Mouse (Mus musculus) left cerebral cortex, postnatal 4 days (tissue): ENCODE data around the gene Cdh23. TPM values are rescaled to one million over a fixed set of nuclear protein-coding genes. Genes with fewer than 3 reads are reported as not detected.

ENCODE experiments used
- DNase-seq: peaks from one replicate; pipeline ENCODE4 v3.0.0-alpha.2; 2022
- intact Hi-C: fragments of 180-260 bp; cut with DNase I; formaldehyde crosslinking; loops from one replicate; pipeline ENCODE4 v1.15.1; 2025
- total RNA-seq, 2 experiments: library from RNA; stranded (reverse); gene quantifications; 2 replicates each; pipeline ENCODE4 v1.2.3; 2021

Gene Cdh23
- total RNA-seq, 2 experiments from 2014 or later: 1.3 to 1.8 TPM

DNA sequence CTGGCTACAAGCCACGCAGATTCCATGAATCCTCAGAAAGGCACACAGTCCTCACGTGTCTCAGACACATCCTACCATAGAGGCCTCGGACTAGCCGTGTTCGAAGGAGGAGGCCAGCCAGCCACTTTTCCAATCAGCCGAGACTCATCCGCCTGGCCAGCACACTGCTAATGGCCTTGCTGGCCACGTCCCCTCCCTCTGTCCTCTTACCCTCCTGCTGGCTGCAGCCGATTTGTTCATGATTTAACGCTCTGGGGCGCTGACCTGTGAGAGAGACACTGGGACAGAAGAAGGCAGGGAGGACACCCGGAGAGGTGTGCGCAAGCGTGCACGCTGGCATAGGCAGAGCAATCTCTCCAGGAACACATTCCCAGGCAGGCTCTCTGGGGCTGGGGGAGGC lies 115.6 kb downstream of the Cdh23 start:
- DNase-seq: no peak
- intact Hi-C loops: no loop called here

DNA sequence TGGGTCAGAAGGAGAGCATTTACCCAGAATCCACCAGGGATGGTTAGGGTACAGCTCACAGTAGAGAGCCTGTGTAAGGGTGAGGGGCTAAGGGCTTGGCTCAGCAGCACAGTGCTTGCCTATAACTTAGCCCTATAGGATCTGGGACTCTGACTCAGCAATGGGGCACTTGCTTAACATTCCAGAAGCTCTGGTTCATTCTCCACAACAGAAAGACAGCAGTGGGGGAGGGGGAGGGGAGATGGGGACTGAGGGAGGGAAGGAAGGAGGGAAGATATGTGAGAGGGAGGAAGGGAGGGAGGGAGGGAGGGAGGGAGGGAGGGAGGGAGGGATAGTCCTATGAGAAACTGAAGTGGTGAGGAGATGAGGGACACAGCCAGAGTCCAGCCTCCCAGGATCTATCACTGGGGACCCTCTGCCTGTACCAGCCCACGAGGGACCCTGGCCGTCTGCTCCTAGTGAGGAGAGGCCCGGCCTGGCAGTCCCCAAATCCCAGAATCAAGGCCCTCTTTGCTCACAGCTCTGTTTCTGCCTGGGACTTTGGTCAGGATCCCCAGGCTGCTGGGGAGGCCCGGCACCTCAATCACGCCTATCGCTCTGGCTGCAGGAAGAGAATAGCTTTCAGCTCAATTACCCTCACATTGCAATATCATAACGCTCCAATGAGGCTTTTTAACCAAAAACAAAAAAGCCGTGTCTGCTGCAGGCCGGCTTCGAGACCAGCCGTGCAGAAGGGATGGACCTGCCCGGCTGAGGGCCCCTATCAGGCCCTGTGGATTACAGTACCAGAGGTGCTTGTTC lies 117.4 kb downstream of the Cdh23 start:
- intact Hi-C loops: no loop called here
- no peak for DNase-seq

DNA sequence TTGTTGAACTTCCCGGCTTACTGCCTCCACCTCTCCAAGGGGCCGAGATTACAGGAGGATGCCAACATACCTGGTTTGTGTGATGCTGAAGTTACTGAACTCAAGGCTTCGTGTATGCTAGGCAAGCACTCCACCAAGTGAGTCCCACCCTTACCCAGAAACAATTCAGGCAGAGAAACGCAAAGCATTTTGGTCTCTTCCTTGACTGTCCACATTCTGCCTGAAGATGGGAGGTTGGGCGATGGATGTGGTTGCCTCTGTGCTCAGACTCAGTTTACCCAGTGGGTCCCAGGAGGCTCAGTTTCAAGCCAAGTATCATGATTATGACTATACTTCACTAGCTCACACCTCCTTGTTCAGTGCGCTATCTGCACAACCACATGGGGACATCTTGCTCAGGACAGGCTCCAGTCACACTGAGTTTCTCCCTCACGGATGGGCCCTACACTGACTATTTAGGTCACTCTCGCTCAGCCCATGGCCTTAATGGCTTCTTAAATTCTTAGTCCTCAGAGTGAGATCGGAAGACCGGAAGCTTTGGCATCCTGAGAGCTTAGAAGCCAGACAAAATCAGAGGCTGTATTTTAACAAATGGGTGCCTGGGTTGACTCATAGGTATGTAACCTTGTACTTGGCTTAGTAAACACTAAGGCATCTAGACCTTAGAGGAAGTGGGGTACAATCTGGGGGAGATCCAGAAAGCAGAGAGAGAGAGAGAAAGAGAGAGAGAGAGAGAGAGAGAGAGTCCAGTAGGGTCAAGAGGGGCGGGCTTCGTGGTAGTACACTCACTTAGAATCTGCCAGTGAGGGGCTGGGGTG lies 118.2 kb downstream of the Cdh23 start:
- intact Hi-C loops: no loop called here
- DNase-seq: no peak

DNA sequence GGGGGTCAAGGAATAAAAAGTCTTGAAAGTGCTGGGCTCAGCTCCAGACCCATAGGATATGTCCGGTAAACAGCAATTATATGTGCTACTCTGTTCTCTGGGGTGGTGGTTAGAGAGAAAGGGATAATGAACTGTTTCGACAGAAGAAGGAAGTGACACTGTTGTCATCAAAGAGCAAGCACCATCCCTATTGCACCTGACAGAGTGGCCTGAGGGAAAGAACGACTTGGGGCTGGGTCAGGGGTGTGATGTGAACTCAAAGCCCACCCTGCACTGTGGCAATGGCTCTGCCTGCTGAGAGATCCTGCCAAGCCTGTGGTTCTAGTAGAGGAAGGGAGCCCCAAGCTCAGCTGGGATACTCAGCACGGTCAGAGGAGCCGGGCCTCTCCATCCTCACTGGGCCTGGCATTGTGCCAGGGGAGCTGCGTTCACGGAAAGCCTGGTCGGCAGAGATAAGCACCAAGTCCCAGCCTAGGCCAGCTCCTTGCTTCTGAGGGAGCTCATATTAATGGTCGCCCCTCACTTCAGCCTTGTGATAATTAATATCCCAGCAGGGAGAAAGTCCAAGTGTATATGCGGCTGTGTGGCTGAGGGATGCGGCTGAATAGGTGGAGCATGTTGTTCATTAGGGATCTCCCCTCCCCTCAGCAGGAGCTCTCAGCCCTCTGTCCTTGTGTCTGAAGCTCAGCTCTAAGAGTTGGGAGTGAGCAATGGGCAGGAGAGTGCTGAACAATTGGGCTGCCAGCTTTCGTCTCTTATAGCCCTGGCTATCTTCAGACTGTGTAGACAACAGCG lies 119.0 kb downstream of the Cdh23 start:
- intact Hi-C loops: no loop called here
- DNase-seq: peak; percentile 45

DNA sequence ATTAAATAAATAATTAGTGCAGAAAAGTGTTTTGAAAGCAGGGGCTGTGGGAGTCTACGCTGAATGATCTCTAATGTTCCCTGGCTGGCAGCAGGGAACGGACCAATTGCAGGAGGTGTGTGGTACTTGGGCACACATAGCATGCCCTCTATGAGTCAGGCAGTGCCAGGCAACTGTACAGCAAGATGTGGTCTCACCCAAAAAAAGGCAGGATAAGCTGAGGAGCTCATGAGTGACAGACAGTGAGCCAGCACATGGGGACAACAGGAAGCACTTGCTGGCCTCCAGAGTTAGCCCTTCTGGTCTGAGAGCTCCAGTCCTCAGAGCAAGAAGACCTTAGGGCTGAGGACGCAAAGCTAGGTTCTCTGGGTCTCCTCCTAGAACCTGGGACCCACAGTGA lies 121.4 kb downstream of the Cdh23 start:
- DNase-seq: no peak
- intact Hi-C loops: no loop called here

DNA sequence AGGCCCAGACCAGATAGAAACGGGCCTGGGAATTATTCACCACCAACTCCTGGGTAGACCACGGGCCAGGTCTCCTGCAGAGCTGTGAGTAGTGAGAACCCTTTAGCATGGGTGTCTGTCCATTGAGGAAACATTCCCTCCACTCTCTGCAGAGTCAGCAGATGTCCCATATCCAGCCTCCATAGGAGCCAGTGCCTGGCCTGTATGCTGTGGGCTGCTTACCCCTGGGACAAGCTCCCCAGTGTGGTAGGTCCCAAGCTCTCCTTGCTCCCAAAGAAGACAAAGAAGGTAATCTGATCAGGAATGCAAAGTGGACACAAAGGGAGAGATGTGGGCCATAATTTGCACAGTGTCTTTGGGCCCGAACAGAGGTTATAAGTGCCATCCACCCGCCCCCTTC lies 124.8 kb downstream of the Cdh23 start:
- DNase-seq: no peak
- intact Hi-C loops: no loop called here

DNA sequence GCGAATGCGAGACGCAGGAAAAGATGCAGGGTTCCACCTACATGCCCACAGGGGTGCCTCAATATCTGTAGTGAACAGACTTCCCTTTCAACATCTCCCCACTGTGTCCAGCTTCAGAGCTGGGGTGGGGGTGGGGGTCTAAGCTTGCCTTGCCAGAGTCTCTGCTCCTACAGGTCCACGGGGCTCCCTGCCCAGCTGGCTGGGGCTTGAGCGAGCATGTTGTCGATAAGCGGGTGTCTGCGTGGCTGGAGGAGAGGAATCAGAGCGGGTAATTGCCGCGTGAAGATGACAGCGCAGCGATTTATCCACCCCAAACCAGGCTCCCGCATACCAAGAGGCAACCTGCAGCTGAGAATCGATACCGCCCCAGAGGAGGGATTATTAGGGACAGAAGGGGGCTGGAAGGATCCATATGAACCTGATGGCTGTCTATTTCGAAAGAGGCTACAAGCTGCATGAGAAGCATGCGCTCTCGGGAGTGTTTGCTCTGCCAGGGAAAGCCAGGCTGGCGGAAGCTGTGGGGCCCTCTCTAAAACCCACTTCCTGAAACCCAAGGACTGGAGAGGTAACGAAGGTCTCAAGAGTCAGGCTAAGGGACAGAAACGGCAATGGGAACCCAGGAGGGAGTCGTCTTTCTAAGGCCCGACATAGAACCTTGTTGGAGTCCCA lies 129.8 kb downstream of the Cdh23 start:
- intact Hi-C loops: no loop called here
- no peak for DNase-seq

DNA sequence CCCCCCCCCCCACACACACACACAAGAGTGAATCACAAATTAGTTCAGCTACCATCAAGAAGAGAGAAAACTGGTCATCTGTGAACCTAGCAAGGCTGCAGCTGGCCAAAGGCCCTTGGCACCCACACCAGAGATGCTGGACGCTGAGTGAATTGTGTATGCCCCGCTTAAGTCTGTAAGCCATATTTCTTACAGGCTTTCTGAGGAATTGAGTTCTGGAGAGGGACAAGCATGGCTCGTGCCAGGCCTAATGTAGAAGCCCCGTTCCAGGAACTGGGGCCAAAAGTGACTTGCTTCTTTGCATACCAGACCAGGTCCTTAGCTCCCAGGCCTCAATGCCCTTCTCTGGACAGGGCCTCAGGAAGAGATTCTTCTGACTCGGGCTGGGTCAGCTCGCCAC lies 132.2 kb downstream of the Cdh23 start:
- DNase-seq: peak; percentile 47
- intact Hi-C loops: no loop called here

DNA sequence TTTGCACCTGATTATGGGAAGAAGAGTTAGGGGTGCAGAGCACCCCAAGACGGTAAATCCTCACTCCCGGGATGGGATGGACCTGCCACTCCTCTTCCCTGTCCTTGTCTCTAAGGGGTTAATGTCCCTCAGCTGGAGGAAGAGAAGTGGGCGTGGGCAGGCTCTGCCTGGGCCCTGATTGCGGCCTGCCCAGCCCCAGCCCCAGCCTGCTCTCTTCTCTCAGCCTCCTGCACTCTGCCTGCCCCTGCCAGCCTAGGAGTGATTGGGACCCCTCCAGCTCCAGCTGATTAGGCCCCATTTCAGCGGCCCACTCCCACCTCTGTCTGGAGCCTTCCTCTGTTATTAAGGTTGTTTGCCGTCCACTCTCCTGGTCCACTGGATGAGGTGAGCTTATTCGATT lies 133.3 kb downstream of the Cdh23 start:
- intact Hi-C loops: no loop called here
- DNase-seq: no peak

DNA sequence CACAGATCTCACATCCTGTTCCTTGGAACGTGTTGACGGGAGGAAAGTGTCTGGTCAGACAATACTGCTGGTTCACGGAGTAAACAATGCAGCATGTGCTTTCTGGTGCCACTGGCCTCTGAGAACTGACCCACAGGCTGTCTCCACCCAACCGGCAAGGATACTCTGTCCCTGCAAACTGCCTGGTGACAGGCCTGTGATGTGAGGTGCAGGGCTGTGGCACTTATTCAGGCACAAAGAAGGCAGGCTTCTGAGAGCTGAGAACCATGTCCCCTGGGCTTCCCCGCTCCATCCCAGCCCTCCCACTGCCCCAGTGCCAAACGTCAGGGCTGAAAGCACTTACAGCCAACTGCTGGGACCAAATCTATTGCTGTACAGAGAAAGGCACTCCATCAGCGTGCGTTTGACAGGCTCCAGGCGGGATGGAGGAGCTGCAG lies 137.8 kb downstream of the Cdh23 start:
- DNase-seq: no peak
- intact Hi-C loops: no loop called here

DNA sequence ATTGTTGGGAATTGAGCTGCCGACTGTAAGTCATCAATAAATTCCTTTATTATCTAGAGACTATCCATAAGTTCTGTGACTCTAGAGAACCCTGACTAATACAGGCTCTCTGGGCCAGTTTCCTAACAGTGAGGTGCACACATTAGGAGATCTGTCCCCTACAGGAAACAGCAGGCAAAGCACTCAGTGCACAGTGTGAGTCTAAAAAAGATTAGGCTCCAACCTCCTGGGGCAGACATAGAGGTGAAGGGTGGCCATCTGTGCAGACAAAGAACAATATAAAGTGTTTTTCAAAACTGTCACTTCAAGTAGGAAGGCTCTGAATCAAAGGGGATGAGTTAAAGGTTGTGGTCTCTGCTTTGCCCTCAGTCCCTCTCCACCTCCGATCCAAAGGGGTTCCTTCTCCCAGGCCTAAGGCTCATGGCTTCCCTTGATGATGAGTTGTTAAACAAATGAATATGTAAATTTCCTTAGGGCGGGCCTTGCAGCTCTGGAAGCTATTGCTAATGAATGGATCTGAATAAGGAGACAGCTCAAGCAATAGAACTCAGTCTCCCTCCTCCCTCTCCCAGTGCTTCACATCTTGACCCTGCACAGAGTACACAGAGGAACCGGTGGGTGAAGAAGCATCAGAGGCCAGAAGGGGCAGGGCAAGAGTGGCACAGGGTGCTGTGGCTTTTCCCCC lies 143.2 kb downstream of the Cdh23 start:
- DNase-seq: no peak
- intact Hi-C loops: no loop called here

DNA sequence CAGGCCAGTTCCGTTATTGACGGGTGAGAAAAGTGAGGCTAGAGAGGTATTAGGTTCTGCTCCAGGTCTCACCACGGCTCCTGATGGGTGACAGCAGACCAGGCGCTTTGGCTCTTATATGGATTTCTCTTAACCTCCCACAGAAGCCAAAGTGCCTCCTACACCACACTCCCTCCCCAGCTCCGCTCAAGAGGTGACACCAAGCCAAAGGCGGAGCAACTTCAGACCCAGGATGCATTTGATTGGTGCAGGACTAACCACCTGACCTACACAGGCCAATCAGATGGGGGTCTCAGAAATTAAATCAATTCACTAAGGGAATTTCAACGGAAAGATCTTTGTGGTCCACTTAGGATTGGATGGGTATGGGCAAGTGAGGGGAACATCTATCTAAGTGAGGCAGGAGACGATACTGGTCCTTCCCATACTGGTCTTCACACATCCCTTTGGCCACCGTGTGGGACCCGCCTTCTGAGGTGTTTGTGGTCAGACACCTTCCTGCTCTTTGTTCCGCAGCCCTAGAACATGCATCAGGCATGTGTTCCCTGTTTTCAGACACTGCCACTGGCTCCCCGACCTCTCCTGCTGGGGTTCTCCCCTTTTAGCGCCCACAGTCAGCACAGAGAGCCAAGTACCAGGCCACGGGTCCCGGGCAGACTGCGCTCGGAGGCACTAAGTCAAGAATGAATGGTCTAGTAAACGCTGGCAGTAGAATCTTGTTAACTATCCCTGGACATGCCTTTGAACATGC lies 157.0 kb downstream of the Cdh23 start:
- DNase-seq: no peak
- intact Hi-C loops: loop anchor here (10.0 kb wide), 1 partner anchor 145 kb away; no protein-coding TSS in a partner anchor

DNA sequence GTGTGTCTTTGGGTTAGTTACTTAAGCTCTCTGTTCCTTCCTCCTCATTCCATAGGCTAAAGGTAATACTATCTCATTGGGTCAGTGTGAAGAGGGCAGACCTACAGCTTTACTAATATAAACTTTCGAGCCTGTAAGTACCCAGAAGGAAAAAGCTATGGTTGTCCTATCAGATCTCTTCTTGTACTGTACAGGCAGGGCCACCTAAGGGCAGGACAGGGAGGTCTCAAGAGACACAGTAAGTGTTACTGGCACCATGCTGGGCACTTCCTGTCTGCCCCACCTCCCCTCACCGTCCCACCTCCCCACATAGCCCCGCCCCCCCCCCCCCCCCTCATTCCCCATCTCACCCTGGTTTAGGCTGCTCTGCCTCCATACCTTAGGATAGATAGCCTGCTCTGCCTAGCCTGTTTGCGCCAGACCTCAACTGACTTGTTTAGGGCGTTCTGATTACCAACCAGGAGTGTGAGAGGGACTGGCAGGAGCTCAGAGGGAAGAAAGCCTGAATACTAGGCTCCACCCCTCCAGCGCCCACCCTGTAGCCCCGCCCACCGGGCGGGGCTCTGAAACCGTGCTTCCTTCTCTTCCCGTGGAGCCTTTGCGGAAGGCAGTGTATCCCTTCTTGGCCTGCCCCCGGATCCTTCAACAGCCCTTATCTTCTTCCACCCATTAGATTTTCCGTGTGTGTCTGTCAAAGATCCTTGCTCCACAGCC lies 160.0 kb downstream of the Cdh23 start:
- intact Hi-C loops: loop anchor here (10.0 kb wide), 1 partner anchor 149 kb away; no protein-coding TSS in a partner anchor
- no peak for DNase-seq

DNA sequence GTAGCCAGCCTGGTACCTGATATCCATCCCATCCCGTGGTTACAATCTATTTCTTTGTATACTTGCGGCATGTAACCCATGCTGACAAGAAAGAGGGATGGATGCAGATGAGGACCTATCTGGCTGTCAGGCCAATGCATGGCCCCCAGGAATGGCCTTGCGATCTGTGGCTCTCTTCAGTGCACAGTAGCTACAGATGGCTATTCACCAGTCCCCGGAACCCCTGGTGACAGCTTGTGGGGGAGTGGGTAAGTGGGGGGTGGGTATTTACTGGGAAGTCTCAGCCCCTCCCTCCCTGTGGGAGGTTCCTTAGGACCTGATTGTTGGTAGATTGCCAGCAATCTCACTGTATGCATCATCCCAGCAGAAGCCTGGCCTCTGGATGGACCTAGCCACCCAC lies 163.8 kb downstream of the Cdh23 start:
- intact Hi-C loops: loop anchor here (10.0 kb wide), 1 partner anchor 152 kb away; no protein-coding TSS in a partner anchor
- DNase-seq: no peak

DNA sequence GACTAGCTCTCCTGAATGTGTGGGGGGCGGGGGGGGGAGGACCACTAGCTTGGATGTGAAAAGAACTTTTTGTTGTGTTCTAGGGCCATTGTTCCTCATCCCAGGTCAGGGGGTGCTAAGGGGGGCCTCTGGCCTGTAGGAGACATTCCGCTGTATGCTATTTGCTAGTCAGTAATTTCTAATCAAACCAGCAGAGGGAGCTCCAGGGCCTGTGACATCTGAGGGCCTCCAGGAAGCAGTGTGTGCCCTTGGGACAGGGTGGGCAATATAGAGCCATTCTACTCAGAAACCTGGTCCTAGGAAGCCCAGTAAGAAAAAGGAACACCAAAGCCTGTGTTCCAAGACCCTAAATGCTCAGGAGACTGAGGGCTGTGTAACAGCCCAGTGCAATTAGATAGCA lies 164.9 kb downstream of the Cdh23 start:
- intact Hi-C loops: loop anchor here (10.0 kb wide), 1 partner anchor 153 kb away; no protein-coding TSS in a partner anchor
- DNase-seq: peak; percentile 36

DNA sequence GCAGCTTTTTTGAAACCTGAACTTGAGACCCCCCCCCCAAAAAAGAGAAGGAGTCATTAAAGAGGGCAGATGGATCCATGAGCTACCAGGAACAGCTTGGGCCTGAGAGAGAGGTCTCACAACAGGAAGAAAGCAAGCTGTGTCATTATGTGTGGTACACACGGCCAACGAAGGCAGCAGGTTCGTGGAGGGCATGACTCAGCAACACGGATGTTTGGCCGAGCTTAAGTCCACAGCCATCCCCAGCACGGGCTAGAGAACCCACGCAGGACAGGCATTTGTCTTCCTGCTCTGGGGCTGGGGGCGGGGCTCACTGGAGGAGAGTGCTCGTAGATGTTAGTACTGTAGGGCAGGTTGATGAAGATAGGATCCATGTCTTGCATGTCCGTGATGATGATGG lies 165.7 kb downstream of the Cdh23 start:
- no peak for DNase-seq
- intact Hi-C loops: loop anchor here (10.0 kb wide), 1 partner anchor 154 kb away; no protein-coding TSS in a partner anchor

DNA sequence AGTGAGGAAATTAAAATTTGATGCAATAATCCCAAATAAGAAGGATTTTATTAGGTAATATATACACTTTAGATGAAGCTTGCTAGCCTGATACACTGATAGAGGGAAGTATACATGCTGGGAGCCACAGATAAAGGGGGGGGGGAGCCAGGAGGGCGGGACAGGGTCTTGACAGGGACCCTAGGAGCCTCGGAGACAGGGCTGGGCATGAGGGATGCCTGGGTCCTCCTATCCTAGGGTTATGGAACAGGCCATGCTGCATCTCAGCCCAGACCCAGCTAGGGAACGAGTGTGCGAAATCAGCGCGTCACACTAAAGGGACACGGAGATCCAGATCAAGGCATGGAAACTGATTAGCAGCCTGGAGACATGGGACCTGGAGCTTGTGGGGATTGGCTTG lies 168.3 kb downstream of the Cdh23 start:
- DNase-seq: no peak
- intact Hi-C loops: no loop called here

DNA sequence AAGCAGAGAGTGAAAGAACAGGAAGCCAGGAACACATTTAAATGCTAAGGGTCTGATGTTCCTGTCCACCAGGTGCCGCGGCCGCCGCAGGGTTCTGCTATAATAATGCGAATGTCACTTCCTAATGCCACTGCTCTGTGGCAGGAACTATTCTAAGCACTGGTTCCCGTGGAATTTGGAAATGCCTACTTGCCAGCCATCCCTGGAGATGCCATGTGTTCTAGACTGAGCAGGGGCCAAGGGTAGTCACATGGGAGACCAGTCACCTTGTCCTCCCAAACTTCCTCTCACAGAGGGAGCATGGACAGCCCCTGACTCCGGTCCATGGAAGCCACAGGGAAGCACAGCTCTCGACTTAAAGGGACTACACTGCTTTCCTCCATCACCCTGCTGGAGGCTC lies 171.2 kb downstream of the Cdh23 start:
- intact Hi-C loops: no loop called here
- DNase-seq: no peak
